ENCODE assay signal across 14 mouse cellular contexts in genomic region chr1:177139652-177140051, GRCm38 (mm10).
"Had no signal": no experiment of that assay in that cellular context is flagged by ENCODE, and none has a peak within 500 bp of the region (broad histone marks: within the 10 kb centered on the region; RNA-seq: fewer than 3 reads in every experiment).

No protein-coding gene starts in this region.

- ATAC-seq: midbrain, embryonic 15.5 days had no signal

- H3K27me3 ChIP-seq: kidney, embryonic 15.5 days; limb, embryonic 13.5 days; megakaryocyte, embryonic 14.5 days; midbrain, embryonic 15.5 days; neural tube, embryonic 12.5 days; stomach, embryonic 15.5 days had no signal

- H3K27ac ChIP-seq: kidney, embryonic 15.5 days; limb, embryonic 13.5 days; liver, embryonic 14.5 days; midbrain, embryonic 15.5 days; neural tube, embryonic 12.5 days; stomach, embryonic 15.5 days had no signal

- H3K9me3 ChIP-seq: kidney, embryonic 15.5 days; limb, embryonic 13.5 days; megakaryocyte, embryonic 14.5 days; midbrain, embryonic 15.5 days; neural tube, embryonic 12.5 days; stomach, embryonic 15.5 days had no signal

- H3K4me3 ChIP-seq: kidney, embryonic 15.5 days; limb, embryonic 13.5 days; megakaryocyte, embryonic 14.5 days; midbrain, embryonic 15.5 days; neural tube, embryonic 12.5 days; stomach, embryonic 15.5 days had no signal

- H3K9ac ChIP-seq: kidney, embryonic 15.5 days; limb, embryonic 13.5 days; liver, embryonic 14.5 days; midbrain, embryonic 15.5 days; neural tube, embryonic 12.5 days; stomach, embryonic 15.5 days had no signal

- H3K36me3 ChIP-seq: kidney, embryonic 15.5 days; limb, embryonic 13.5 days; midbrain, embryonic 15.5 days; neural tube, embryonic 12.5 days; stomach, embryonic 15.5 days had no signal

- H3K4me1 ChIP-seq: kidney, embryonic 15.5 days; limb, embryonic 13.5 days; midbrain, embryonic 15.5 days; neural tube, embryonic 12.5 days; stomach, embryonic 15.5 days had no signal

- H3K4me2 ChIP-seq: kidney, embryonic 15.5 days; limb, embryonic 13.5 days; midbrain, embryonic 11.5 days; midbrain, embryonic 15.5 days; neural tube, embryonic 12.5 days; stomach, embryonic 15.5 days had no signal

- DNase-seq: kidney, adult 2 months; kidney, postnatal 14 days; layer of hippocampus, postnatal 36 days; left cerebral cortex, postnatal 4 days; spleen, adult 18-20 months; thymus, postnatal 36 days had no signal
